Mouse (Mus musculus) intestine, postnatal 0 days (tissue): ENCODE results near the gene Cmah. TPM values are rescaled to one million over a fixed set of nuclear protein-coding genes. Genes with fewer than 3 reads are reported as not detected.

Experiments
- ATAC-seq: fragments of 200-750 bp; cut with Nextera tagmentation; 2 replicates; pipeline ENCODE4 v1.8.0; 2017; ENCODE audit warnings: mild to moderate bottlenecking, moderate TSS enrichment, moderate library complexity
- H3K27ac ChIP-seq: fragments of 300-500 bp; sonication (generic); 2 replicates; pipeline ENCODE4 v1.5.1; 2014; ENCODE audit warnings: mild to moderate bottlenecking, low read depth, low read length, moderate library complexity
- H3K27me3 ChIP-seq: fragments of 300-500 bp; sonication (generic); replicated peaks from 2 replicates; pipeline ENCODE4 v1.6.1; 2014; ENCODE audit warnings: low read length, mixed read lengths; ENCODE audit not compliant: control insufficient read depth, insufficient read depth
- H3K36me3 ChIP-seq: fragments of 300-500 bp; sonication (generic); 2 replicates; pipeline ENCODE4 v1.6.1; 2014; ENCODE audit warnings: mild to moderate bottlenecking, moderate library complexity; ENCODE audit not compliant: control insufficient read depth, insufficient read depth
- H3K4me1 ChIP-seq: fragments of 300-500 bp; sonication (generic); replicated peaks from 2 replicates; pipeline ENCODE4 v1.6.1; 2014; ENCODE audit warnings: antibody characterized with exemption, low read length, mixed read lengths; ENCODE audit not compliant: control insufficient read depth, insufficient read depth
- H3K4me2 ChIP-seq: fragments of 300-500 bp; sonication (generic); replicated peaks from 2 replicates; pipeline ENCODE4 v1.6.1; 2014; ENCODE audit warnings: low read depth, mild to moderate bottlenecking, moderate library complexity
- H3K4me3 ChIP-seq: fragments of 300-500 bp; sonication (generic); 2 replicates; pipeline ENCODE4 v1.5.1; 2014; ENCODE audit warnings: low read depth, low read length
- H3K9ac ChIP-seq: fragments of 300-500 bp; sonication (generic); 2 replicates; pipeline ENCODE4 v1.6.1; 2014; ENCODE audit warnings: mild to moderate bottlenecking, low read depth, low read length
- H3K9me3 ChIP-seq: fragments of 300-500 bp; sonication (generic); 2 replicates; pipeline ENCODE4 v1.6.1; 2016; ENCODE audit warnings: mixed run types; ENCODE audit not compliant: control insufficient read depth
- CTCF ChIP-seq: sonication (generic); IDR thresholded peaks from 2 replicates; pipeline ENCODE4 v1.5.1; 2016; ENCODE audit warnings: low read depth, mild to moderate bottlenecking, control low read depth, antibody characterized with exemption, moderate library complexity
- WGBS: fragments of 180-500 bp; shearing (Covaris S2); extraction: QIAGEN DNeasy Blood & Tissue Kit; methylation state at CpG from one replicate; pipeline ENCODE4 v1.1.7; 2014; 5-methylcytosine and 5-hydroxymethylcytosine counted together
- polyA plus RNA-seq: library from polyadenylated mRNA; unstranded; fragments of >200 nt; fragmentation: Nextera tagmentation; extraction: Ambion mirVana; gene quantifications from 2 replicates; pipeline ENCODE4 v1.2.1, GENCODE M21; 2015

The Cmah gene
- polyA plus RNA-seq, 1 experiment from 2014 or later, result 1.4 TPM

DNA sequence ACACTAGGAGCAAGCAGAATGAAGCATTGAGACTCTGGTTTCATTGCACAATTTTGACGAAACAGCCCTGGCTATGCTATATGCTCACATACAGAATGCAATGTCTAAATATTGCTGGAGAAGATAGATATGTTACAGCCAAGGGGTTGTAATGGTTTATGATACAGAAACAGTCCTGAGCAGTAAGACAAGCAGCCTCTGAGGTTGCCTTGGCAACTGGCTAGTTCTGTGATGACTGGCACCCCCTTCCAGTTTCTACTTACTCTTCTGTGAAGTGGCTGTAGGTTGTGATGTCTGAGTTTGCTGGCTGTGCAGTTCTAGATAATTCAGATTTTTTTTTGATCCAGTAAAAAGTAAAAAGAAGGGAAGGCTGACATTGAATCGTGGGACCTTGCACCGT is 166.6 kb downstream of the Cmah start:
- no peak for TF ChIP-seq CTCF
- no peaks in the 10 kb centered on the region for H3K9me3 ChIP-seq
- H3K27ac ChIP-seq, result no peak overlapping the region
- H3K9ac ChIP-seq, result no peak overlapping the region
- no peaks in the 10 kb centered on the region for H3K27me3 ChIP-seq
- no peak for ATAC-seq
- H3K4me3 ChIP-seq, result no peak overlapping the region
- no peaks in the 10 kb centered on the region for H3K4me1 ChIP-seq
- H3K36me3 ChIP-seq, result no peaks in the 10 kb centered on the region
- no peak overlapping the region for H3K4me2 ChIP-seq
- WGBS, result 84% methylated on average over 3 of the region's 3 CpGs

GRCm38 (mm10) chr13:24496353-24496752 is 169.1 kb downstream of the Cmah start:
- H3K4me2 ChIP-seq, result no peak overlapping the region
- 89% methylated on average over 5 of the region's 5 CpGs for WGBS
- no peaks in the 10 kb centered on the region for H3K36me3 ChIP-seq
- no peak for TF ChIP-seq CTCF
- H3K9ac ChIP-seq, result no peak overlapping the region
- no peak overlapping the region for H3K4me3 ChIP-seq
- no peaks in the 10 kb centered on the region for H3K27me3 ChIP-seq
- H3K4me1 ChIP-seq, result no peaks in the 10 kb centered on the region
- no peak overlapping the region for H3K27ac ChIP-seq
- no peaks in the 10 kb centered on the region for H3K9me3 ChIP-seq
- no peak for ATAC-seq

DNA sequence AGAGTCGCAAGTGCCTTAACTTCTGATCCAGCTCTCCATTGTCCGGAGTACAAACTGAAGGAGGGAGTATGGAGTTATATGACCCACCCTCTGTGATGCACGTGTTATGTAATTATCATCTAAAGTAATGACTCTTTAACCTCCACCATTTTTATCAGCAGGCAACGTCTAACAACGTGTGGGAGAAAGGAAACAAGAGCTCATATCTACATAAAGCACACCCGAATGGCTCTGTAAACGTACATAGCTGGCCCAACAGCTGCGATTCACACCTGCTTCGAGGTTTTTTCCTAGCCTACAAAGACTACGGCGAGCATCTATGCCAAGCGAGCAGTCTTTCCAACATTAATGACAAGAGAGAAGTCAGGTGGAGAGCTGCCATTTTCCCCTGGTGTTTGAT is 169.8 kb downstream of the Cmah start:
- H3K9ac ChIP-seq, result no peak overlapping the region
- H3K9me3 ChIP-seq, result no peaks in the 10 kb centered on the region
- H3K27me3 ChIP-seq, result no peaks in the 10 kb centered on the region
- H3K27ac ChIP-seq, result no peak overlapping the region
- H3K4me2 ChIP-seq, result no peak overlapping the region
- no peak overlapping the region for H3K4me3 ChIP-seq
- WGBS, result 62% methylated on average over 12 of the region's 12 CpGs
- TF ChIP-seq CTCF, result no peak
- no peaks in the 10 kb centered on the region for H3K4me1 ChIP-seq
- H3K36me3 ChIP-seq, result no peaks in the 10 kb centered on the region
- ATAC-seq, result no peak

DNA sequence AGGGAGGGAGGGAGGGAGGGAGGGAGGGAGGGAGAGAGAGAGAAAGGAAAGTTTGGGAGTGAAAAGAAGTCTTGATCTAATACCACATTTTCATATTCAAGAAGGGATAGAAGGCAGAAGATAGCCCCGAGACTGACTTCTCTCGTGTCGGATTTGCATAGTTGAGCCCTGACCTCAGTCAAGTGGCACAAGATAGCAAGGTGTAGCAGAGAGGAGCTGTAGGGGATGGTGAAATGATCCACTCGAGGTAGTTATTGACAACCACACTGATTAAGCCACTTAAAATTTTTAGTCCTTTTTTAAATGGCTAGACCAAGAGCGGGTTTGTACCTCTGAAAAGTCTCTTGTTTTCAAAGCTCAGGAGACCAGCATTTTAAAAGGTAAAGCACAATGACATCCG is 171.1 kb downstream of the Cmah start:
- Histone ChIP-seq H3K36me3 (no peaks in the 10 kb centered on the region), H3K27me3 (no peaks in the 10 kb centered on the region), H3K9me3 (no peaks in the 10 kb centered on the region), H3K4me3 (no peak overlapping the region), H3K4me1 (no peaks in the 10 kb centered on the region), H3K9ac (no peak overlapping the region), H3K4me2 (no peak overlapping the region), H3K27ac (no peak overlapping the region)
- WGBS, result 81% methylated on average over 6 of the region's 6 CpGs
- no peak for TF ChIP-seq CTCF
- ATAC-seq, result no peak

DNA sequence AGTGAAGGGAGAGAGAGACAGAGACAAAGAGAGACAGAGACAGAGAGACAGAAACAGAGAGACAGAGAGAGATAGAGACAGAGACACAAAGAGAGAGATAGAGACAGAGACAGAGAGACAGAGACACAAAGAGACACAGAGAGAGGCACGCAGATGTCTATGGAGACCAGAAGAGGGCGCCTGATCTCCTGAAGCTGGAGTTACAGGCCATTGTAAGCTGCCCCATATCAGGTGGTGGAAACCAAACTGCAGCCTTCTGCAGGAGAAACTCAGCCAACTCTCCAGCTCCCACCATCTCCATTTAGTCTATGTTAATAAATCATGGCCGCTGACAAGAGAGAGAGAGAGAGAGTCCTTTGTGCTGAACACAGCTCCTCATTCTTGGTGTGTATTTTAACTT is 172.3 kb downstream of the Cmah start:
- Histone ChIP-seq H3K36me3 (no peaks in the 10 kb centered on the region), H3K4me2 (no peak overlapping the region), H3K27ac (no peak overlapping the region), H3K9ac (no peak overlapping the region), H3K9me3 (no peaks in the 10 kb centered on the region), H3K4me1 (no peaks in the 10 kb centered on the region), H3K27me3 (no peaks in the 10 kb centered on the region), H3K4me3 (no peak overlapping the region)
- peak; percentile 74 for TF ChIP-seq CTCF
- no peak for ATAC-seq
- 38% methylated on average over 3 of the region's 3 CpGs for WGBS

DNA sequence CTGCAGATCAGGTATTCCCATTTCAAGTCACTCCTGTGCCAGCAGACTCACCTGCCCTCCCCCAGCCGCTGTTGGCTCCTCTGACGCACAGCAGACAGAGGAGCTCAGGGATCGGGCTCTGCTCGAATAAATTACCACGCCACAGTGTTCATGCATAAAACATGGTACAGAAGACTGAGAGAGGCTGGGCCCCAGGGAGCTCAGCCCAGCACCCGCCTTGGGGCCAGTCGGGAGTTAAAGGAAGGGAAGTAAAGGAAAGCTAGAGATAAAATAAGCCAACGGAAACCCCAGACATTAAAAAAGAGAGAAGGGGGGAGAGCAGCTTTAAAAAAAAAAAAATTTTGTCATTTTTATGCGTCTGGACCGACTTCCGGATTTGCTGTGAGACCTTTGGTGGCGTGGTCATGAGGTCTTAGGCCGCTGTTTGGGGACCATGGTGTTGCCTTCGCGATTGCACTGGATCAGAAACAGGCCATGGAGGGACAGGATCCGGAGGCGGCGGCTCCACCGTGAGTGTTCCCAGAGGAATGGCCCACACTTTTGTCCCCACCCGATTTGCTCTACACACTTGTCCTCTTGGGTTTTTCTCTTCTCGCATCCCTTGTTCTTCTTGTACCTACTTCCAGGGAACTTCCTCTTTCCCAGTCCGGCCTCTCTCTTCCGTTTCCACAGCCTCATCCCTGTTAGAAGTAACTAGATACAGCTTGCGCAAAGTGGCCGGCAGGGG is 174.1 kb downstream of the Cmah start:
- Histone ChIP-seq H3K9ac (no peak overlapping the region), H3K4me2 (no peak overlapping the region), H3K27ac (no peak overlapping the region), H3K27me3 (no peaks in the 10 kb centered on the region), H3K9me3 (no peaks in the 10 kb centered on the region), H3K4me1 (no peaks in the 10 kb centered on the region), H3K4me3 (no peak overlapping the region), H3K36me3 (no peaks in the 10 kb centered on the region)
- ATAC-seq, result no peak
- 82% methylated on average over 25 of the region's 25 CpGs for WGBS
- TF ChIP-seq CTCF, result no peak
